Mouse (Mus musculus) MEL (cell line): ENCODE measurements at regions not wholly inside any gene's neighbourhood (a gene's known extent, or its start where the extent isn't known, plus 50 kb on each side); places are given as distances from the start of the nearest gene placed in this dataset.

Experiments used
- DNase-seq: peaks from one replicate; pipeline ENCODE4 v3.0.0; 2011; ENCODE audit warnings: low read depth, low spot score
- H3K27ac ChIP-seq: 2 replicates; pipeline ENCODE4 v1.5.1; 2012; ENCODE audit warnings: low read depth, mild to moderate bottlenecking, control low read depth, low read length, moderate library complexity; ENCODE audit not compliant: control insufficient read depth
- H3K27me3 ChIP-seq, 2 experiments: fragments of 150-350 bp in 1 of 2; sonication (generic) in 1 of 2; 2 replicates each; pipeline ENCODE4 v1.6.1; 2012; ENCODE audit warnings: low read length in 2 of 2, mild to moderate bottlenecking in 2 of 2, improper control_type of control experiment in 1 of 2, moderate library complexity in 1 of 2; ENCODE audit not compliant: insufficient read depth in 2 of 2, control insufficient read depth in 1 of 2
- H3K36me3 ChIP-seq, 2 experiments: 2 replicates each; pipeline ENCODE4 v1.6.1; 2012 to 2014; ENCODE audit warnings: low read length in 2 of 2, improper control_type of control experiment in 1 of 2, inconsistent platforms in 1 of 2, mild to moderate bottlenecking in 1 of 2; ENCODE audit not compliant: insufficient read depth in 2 of 2, control insufficient read depth in 1 of 2
- H3K4me1 ChIP-seq, 2 experiments: fragments of 150-350 bp in 1 of 2; sonication (generic) in 1 of 2; 2 replicates each; pipeline ENCODE4 v1.6.1; 2012; ENCODE audit warnings: low read length in 2 of 2, improper control_type of control experiment in 1 of 2, mild to moderate bottlenecking in 1 of 2; ENCODE audit not compliant: insufficient read depth in 2 of 2, control insufficient read depth in 1 of 2
- H3K4me3 ChIP-seq, 2 experiments: fragments of 150-350 bp in 1 of 2; sonication (generic) in 1 of 2; 2 replicates each; pipeline ENCODE4 v1.5.1; 2012; ENCODE audit warnings: low read depth in 2 of 2, low read length in 2 of 2, mild to moderate bottlenecking in 2 of 2, moderate library complexity in 2 of 2, control low read depth in 1 of 2, improper control_type of control experiment in 1 of 2; ENCODE audit not compliant: control insufficient read depth in 1 of 2, insufficient read depth in 1 of 2
- H3K79me2 ChIP-seq: 2 replicates; pipeline ENCODE4 v1.6.1; 2012; ENCODE audit warnings: mild to moderate bottlenecking, low read length, moderate library complexity; ENCODE audit not compliant: control insufficient read depth, poor library complexity, insufficient read depth
- H3K9ac ChIP-seq: 2 replicates; pipeline ENCODE4 v1.6.1; 2012; ENCODE audit warnings: low read depth, mild to moderate bottlenecking, control low read depth, low read length, moderate library complexity; ENCODE audit not compliant: control insufficient read depth, poor library complexity, severe bottlenecking
- H3K9me3 ChIP-seq: fragments of 150-350 bp; sonication (generic); replicated peaks from 2 replicates; pipeline ENCODE4 v1.6.1; 2012; ENCODE audit warnings: mild to moderate bottlenecking, low read length, improper control_type of control experiment, moderate library complexity; ENCODE audit not compliant: insufficient read depth
- BHLHE40 ChIP-seq: IDR thresholded peaks from 2 replicates; pipeline ENCODE4 v1.6.1; 2012; ENCODE audit warnings: low read depth, mild to moderate bottlenecking, inconsistent platforms, low read length, improper control_type of control experiment, borderline replicate concordance
- CHD1 ChIP-seq: IDR thresholded peaks from 2 replicates; pipeline ENCODE4 v1.6.1; 2012; ENCODE audit warnings: low read depth, mild to moderate bottlenecking, inconsistent platforms, low read length, improper control_type of control experiment
- CHD2 ChIP-seq: IDR thresholded peaks from 2 replicates; pipeline ENCODE4 v1.6.1; 2011; ENCODE audit warnings: low read length, improper control_type of control experiment
- CTCF ChIP-seq, 3 experiments: IDR thresholded peaks in 2 of 3; conservative IDR thresholded peaks in 1 of 3; 2 replicates each; pipeline ENCODE4 v1.5.1; 2011 to 2012; ENCODE audit warnings: low read length in 3 of 3, low read depth in 2 of 3, mild to moderate bottlenecking in 2 of 3, improper control_type of control experiment in 1 of 3, inconsistent platforms in 1 of 3, mixed read lengths in 1 of 3, moderate library complexity in 1 of 3; ENCODE audit not compliant: control insufficient read depth in 1 of 3, insufficient read depth in 1 of 3, poor library complexity in 1 of 3, severe bottlenecking in 1 of 3
- EP300 ChIP-seq, 2 experiments: IDR thresholded peaks; 2 replicates each; pipeline ENCODE4 v1.6.1; 2011; ENCODE audit warnings: improper control_type of control experiment in 2 of 2, low read length in 2 of 2, low read depth in 1 of 2, mild to moderate bottlenecking in 1 of 2
- ETS1 ChIP-seq: IDR thresholded peaks from 2 replicates; pipeline ENCODE4 v1.6.1; 2012; ENCODE audit warnings: low read depth, mild to moderate bottlenecking, inconsistent platforms, low read length, improper control_type of control experiment, moderate library complexity
- HCFC1 ChIP-seq: IDR thresholded peaks from 2 replicates; pipeline ENCODE4 v1.6.1; 2012; ENCODE audit warnings: low read depth, mild to moderate bottlenecking, inconsistent platforms, low read length, improper control_type of control experiment, moderate library complexity
- JUND ChIP-seq: IDR thresholded peaks from 2 replicates; pipeline ENCODE4 v1.6.1; 2011; ENCODE audit warnings: low read depth, mild to moderate bottlenecking, improper control_type of control experiment, low read length
- KAT2A ChIP-seq: conservative IDR thresholded peaks from 2 replicates; pipeline ENCODE4 v1.6.1; 2012; ENCODE audit warnings: low read depth, low read length, improper control_type of control experiment, inconsistent platforms
- MAFK ChIP-seq: IDR thresholded peaks from 2 replicates; pipeline ENCODE4 v1.6.1; 2011; ENCODE audit warnings: low read depth, mild to moderate bottlenecking, low read length, improper control_type of control experiment, borderline replicate concordance
- MAZ ChIP-seq: IDR thresholded peaks from 2 replicates; pipeline ENCODE4 v1.6.1; 2012; ENCODE audit warnings: low read depth, mild to moderate bottlenecking, inconsistent platforms, low read length, improper control_type of control experiment
- MXI1 ChIP-seq: IDR thresholded peaks from 2 replicates; pipeline ENCODE4 v1.6.1; 2011; ENCODE audit warnings: mild to moderate bottlenecking, low read depth, low read length, improper control_type of control experiment
- MYC ChIP-seq: IDR thresholded peaks from 2 replicates; pipeline ENCODE4 v1.6.1; 2011; ENCODE audit warnings: low read depth, mild to moderate bottlenecking, low read length, improper control_type of control experiment, moderate library complexity
- NRF1 ChIP-seq: IDR thresholded peaks from 2 replicates; pipeline ENCODE4 v1.6.1; 2014; ENCODE audit warnings: low read depth, mild to moderate bottlenecking, inconsistent platforms, low read length, improper control_type of control experiment, moderate library complexity; ENCODE audit not compliant: poor library complexity, insufficient read depth, severe bottlenecking
- POLR2A ChIP-seq, 2 experiments: IDR thresholded peaks; 2 replicates each; pipeline ENCODE4 v1.6.1; 2011 to 2012; ENCODE audit warnings: low read length in 2 of 2, mild to moderate bottlenecking in 2 of 2, control low read depth in 1 of 2, improper control_type of control experiment in 1 of 2, low read depth in 1 of 2, moderate library complexity in 1 of 2; ENCODE audit not compliant: control insufficient read depth in 1 of 2, insufficient read depth in 1 of 2, poor library complexity in 1 of 2
- RAD21 ChIP-seq: IDR thresholded peaks from 2 replicates; pipeline ENCODE4 v1.6.1; 2011; ENCODE audit warnings: mild to moderate bottlenecking, low read depth, low read length, improper control_type of control experiment
- RCOR1 ChIP-seq: IDR thresholded peaks from 2 replicates; pipeline ENCODE4 v1.6.1; 2012; ENCODE audit warnings: low read depth, mild to moderate bottlenecking, inconsistent platforms, low read length, improper control_type of control experiment
- SIN3A ChIP-seq: IDR thresholded peaks from 2 replicates; pipeline ENCODE4 v1.6.1; 2012; ENCODE audit warnings: low read length, improper control_type of control experiment, inconsistent platforms
- TAL1 ChIP-seq: IDR thresholded peaks from 2 replicates; pipeline ENCODE4 v1.6.1; 2012; ENCODE audit warnings: mild to moderate bottlenecking, inconsistent platforms, low read length, moderate library complexity, mixed read lengths
- USF2 ChIP-seq, 2 experiments: IDR thresholded peaks; 2 replicates each; pipeline ENCODE4 v1.6.1; 2011 to 2012; ENCODE audit warnings: improper control_type of control experiment in 2 of 2, low read length in 2 of 2, borderline replicate concordance in 1 of 2, inconsistent platforms in 1 of 2, low read depth in 1 of 2, mild to moderate bottlenecking in 1 of 2; ENCODE audit not compliant: insufficient read depth in 1 of 2
- ZKSCAN1 ChIP-seq: IDR thresholded peaks from 2 replicates; pipeline ENCODE4 v1.6.1; 2012; ENCODE audit warnings: low read depth, mild to moderate bottlenecking, inconsistent platforms, low read length, improper control_type of control experiment, moderate library complexity
- ZNF384 ChIP-seq: IDR thresholded peaks from 2 replicates; pipeline ENCODE4 v1.6.1; 2012; ENCODE audit warnings: low read depth, mild to moderate bottlenecking, inconsistent platforms, low read length, improper control_type of control experiment

GRCm38 (mm10) chr7:36522960-36523359, 175.0 kb upstream of the Tshz3 start:
- DNase-seq: no peak
- no peak overlapping the region for H3K9ac ChIP-seq
- H3K4me1 ChIP-seq: no peaks in the 10 kb centered on the region
- TF ChIP-seq USF2 (IDR thresholded peaks at IDR 0.05; ENCODE audit: borderline replicate concordance in 1 of 2, insufficient read depth in 1 of 2, low read depth in 1 of 2, low read length in 2 of 2) (no peak), CTCF (IDR thresholded peaks at IDR 0.05 in 2 of 3, conservative IDR thresholded peaks at IDR 0.05 in 1 of 3; ENCODE audit: control insufficient read depth in 1 of 3, insufficient read depth in 1 of 3, low read depth in 2 of 3, low read length in 3 of 3, poor library complexity in 1 of 3, severe bottlenecking in 1 of 3) (no peak), JUND (no peak), EP300 (IDR thresholded peaks at IDR 0.05; ENCODE audit: low read depth in 1 of 2, low read length in 2 of 2) (no peak), ETS1 (no peak), ZKSCAN1 (no peak), HCFC1 (no peak), POLR2A (IDR thresholded peaks at IDR 0.05; ENCODE audit: control insufficient read depth in 1 of 2, insufficient read depth in 1 of 2, low read depth in 1 of 2, low read length in 2 of 2, poor library complexity in 1 of 2) (no peak), MAZ (no peak), TAL1 (no peak), MAFK (no peak), MYC (no peak), CHD1 (no peak), CHD2 (no peak), KAT2A (no peak), NRF1 (no peak), RCOR1 (no peak), RAD21 (no peak), ZNF384 (no peak)
- no peaks in the 10 kb centered on the region for H3K27me3 ChIP-seq
- no peaks in the 10 kb centered on the region for H3K79me2 ChIP-seq
- H3K4me3 ChIP-seq: no peak overlapping the region
- no peaks in the 10 kb centered on the region for H3K36me3 ChIP-seq
- H3K27ac ChIP-seq: no peak overlapping the region
- H3K9me3 ChIP-seq: no peaks in the 10 kb centered on the region

DNA sequence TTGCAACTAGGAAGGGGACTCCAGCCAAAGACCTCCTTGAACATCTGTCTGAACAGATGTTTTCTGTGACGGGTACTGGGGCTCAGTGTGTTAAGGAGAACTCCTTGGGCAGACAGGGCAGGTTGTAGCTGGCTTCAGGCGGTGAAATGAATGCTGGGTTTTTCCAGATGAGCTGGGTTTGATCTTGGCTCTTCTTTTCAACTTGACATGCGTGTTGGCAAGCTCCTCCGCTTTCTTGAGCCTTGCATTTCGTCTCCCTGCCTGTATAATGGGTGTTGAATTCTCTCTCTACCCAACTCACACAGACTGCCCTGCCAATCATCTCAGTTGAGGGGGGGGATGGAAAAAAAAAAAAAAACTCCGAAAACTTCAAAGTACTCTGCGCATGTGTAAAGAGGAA, 171.8 kb upstream of the Tshz3 start:
- Histone ChIP-seq H3K4me3 (no peak overlapping the region), H3K79me2 (no peaks in the 10 kb centered on the region), H3K36me3 (no peaks in the 10 kb centered on the region), H3K27me3 (no peaks in the 10 kb centered on the region), H3K4me1 (no peaks in the 10 kb centered on the region), H3K9ac (no peak overlapping the region), H3K9me3 (no peaks in the 10 kb centered on the region), H3K27ac (no peak overlapping the region)
- TF ChIP-seq MXI1 (no peak), CHD2 (no peak), BHLHE40 (no peak), SIN3A (no peak), KAT2A (no peak)
- no peak for DNase-seq
